Mouse (Mus musculus) CD4-positive, CD25-positive, alpha-beta regulatory T cell, adult 2 months (primary cell): Measurements from ENCODE around the gene Aldh8a1.
A peak's percentile ranks its signal among the peaks of the same experiment; 100 is the strongest.

Source experiments
- DNase-seq: peaks from one replicate; pipeline ENCODE4 v3.0.0-alpha.2; 2012; ENCODE audit warnings: low read depth, low spot score

The Aldh8a1 gene

DNA sequence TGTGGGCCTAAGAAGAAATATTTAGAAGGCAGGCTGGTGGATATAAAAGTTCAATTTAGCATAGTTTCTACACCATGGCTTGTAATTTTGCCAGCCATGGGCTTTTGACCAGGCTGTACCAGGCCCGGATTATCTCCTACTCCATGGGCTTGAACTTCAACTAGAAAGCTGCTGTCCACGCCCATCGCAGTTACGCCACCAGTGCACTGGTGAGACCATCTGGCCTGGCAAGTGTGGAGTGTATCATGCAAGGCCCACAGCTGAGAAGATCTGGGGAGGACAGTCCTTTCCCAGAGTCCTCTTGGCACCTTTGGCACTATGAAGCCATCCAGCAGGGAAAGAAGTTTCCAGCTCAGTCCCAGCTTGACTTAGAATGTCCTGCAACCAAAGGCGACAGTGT lies 39.1 kb downstream of the Aldh8a1 start:
- no peak for DNase-seq

DNA sequence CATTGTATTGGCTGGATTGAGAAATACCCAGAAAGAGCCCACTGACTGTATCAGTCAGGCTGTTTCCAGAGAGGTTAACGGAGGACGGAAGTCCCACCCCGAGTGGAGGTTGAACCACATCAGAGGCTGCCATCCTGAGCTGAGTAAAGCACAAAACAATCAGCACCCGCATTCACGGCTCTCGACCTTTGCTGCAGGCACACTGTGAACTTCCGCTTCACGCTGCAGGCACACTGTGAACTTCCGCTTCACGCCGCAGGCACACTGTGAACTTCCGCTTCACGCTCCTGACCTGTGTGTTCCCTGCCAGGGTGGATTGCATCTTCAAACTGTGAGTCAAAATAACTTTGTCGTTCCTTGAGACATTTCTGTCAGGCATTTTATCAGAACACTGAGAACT lies 42.1 kb downstream of the Aldh8a1 start:
- DNase-seq, result peak; percentile 85

DNA sequence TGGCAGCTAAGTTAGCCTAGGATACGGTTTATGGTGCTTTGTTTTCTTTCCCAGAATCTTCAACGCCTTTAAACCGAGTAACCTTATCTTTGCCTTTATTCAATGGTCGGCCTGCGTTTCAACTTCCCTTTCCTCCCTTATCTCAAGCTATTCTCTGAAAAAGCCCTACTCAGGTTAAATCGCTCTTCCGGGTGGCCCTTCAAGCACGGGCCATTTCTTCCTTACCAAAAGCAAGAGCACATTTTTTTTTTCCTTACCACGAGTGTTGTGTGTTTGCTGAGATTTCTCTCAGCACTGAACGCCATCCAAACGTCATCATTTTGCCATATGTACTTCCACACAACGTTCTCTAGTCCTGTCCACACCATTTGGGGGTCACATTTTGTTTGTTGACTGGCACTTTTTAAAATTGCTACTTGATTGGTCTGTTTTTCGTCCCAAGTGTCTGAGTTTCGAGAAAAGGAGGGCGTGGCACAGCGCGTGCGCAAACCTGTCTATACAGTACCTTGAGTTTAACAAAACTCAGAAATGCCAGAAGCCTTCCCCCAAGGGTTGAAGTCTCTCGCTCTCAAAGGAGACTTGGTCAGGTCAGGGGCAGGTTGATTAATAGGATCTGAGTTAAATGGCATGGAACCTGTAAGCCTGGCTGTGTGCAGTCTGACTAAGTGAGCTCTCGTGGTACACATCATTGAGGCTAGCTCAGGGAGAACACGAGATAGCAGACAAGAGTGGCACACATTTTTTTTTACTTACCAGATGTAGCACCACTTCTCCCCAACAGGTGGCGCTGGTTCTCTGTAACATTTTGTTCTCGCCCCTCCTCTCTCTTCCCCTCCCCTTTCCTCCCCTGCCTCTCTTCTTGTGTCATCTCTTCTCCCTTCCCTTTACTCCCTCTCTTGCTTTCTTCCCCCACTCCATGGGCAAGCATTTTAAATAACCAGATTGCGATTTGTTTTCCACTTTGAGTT lies 43.6 kb downstream of the Aldh8a1 start:
- DNase-seq, result peak; percentile 75

DNA sequence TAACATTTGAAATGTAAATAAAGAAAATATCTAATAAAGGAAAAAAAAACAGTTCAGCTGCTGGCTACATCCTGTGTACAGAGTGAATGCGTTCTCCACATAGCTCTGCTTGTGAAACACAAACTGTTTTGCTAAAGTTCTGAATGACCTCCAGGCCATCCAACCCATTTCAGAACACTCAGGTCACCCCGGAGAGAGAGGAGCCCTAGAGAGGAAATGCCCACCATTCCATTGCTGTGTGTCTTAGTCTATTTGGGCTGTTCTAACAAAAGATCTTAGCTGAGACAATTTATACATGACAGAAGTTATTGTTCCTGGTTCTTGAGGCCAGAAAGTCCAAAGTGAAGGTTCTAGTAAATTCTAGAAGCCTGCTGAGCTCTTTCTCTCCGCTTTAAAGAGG lies 49.4 kb downstream of the Aldh8a1 start:
- no peak for DNase-seq

DNA sequence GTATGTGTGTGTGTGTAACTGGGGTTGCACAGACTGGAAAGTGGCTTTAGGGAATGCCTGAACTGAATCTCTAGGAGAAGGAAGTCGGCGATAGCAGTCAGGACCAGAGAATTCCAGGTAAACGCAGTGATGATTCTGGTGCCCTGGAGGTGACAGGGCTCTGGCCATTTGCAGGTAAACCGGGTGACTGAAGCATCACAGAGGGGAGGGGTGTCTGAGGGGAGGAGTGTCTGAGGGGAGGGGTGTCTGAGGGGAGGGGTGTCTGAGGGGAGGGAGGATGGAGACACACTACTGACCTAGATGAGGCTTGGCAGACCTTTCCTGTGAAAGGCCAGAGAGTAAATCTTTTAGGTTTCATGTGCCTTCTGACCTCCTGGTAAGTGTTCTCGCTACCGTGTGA lies 50.9 kb downstream of the Aldh8a1 start:
- DNase-seq, result no peak

DNA sequence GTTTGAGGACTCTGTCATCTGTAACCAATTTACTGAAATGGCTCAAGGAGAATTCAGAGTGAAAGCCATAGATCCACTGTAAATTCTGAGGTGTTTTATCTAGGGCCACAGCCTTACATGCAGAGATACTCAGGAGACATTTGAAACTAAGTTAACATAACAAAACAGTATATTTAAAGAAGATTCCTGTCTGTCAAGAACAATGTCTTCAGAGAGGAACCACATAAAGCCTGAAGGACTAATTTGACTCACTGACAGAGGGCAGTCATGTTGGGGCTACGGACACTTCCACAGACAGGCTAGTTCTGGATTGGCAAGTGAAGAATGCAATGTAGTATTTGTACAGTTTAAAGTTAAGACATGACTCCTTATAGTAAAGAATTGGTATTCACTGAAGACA lies 62.2 kb downstream of the Aldh8a1 start:
- DNase-seq, result no peak

DNA sequence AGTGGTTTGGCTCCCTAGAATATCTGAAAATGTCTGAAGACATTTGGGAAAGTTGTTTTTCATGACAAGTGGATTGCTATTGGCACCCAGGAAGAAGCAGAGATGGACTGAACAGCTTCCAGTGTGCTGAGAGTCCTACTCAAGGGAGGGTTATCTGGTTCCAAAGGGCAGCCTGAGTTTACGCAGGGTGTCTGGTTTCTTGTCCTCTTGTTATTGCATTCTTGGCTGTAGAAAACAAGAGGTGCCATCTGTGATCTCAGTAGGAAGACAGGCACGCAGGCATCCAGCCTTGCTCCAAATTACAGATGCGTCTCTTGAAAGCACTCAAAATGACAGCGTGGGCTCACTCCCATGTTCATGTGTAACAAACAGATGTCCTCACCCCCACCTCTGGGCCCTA lies 63.9 kb downstream of the Aldh8a1 start:
- no peak for DNase-seq

DNA sequence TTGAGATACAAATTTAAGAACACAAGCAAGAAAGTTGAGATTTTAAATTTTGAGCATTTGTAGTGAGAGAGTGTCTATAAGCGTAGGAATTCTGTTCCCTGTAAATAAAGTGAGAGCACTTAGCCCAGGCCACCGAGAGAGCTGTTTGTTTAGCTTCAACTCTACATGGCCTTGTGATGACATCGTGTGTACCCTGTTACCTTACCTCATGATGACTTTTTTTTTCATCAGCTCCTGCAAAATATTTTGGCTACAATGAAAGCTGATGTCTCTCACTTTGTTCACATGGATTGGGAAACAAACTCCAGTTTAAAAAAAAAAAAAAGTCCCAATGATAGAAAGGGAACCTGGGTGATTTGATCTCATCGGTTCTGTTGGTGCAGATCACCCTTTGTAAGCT lies 64.6 kb downstream of the Aldh8a1 start:
- no peak for DNase-seq

DNA sequence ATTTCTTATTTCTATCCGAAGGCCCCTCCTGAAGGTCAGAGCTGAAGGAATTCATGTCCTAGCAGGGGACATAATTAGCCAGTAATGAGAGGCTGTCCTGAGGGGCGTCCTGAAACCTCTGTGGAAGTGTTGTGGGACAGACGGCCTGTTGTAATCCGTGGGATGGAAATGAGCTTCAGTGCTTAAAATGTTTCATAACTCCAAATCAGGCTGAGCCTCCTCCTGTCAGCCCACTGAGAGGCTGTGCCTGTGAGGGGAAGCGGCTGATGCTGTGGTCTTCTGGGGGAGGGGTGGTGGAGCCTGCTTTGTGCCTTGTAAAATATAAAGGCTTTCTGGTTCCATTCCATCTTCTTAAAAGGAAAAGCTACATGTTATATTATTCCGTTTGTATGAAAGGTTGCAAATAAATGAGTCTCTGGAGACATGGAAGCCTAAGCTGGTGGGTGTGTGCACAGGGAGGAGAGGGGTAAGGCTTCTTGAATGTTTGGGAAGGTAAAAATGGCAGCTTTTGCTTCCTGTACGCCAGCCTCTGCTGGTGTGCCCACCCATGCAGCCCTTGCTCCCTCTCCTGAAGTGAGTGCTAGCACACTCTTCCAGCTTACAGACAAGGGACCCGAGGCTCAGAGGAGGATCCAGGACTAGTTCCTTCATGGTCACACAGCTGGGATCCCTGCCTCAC lies 66.7 kb downstream of the Aldh8a1 start:
- no peak for DNase-seq

DNA sequence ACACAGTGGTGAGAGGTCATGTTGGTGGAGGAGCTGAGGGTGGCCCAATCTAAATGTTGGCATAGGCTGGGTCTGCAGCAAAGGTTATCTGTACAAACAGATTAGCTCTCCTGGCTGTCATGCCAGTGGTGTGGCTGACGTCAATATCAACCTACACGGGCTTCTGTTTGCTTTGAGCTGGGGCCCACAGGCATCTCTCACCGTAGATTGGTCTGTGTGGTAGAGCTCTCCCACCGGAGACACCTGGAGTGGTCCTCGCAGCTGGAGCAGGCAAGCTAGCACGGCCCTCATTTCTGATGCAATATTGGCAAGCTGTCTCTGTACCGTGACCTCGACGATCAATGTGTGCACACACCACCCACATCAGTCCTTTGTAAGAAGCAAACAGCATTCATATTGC lies 67.3 kb downstream of the Aldh8a1 start:
- DNase-seq, result no peak
